ENCODE assay signal across 18 mouse cellular contexts in genomic region chr3:133406248-133406647, GRCm38 (mm10).
DNase-seq lines count a peak whose midpoint lies in the region; ATAC-seq and TF ChIP-seq lines count a peak whose summit lies in the region.
"Had no signal": no experiment of that assay in that cellular context is flagged by ENCODE, and none has a peak within 500 bp of the region (broad histone marks: within the 10 kb centered on the region; RNA-seq: fewer than 3 reads in every experiment).

No protein-coding gene starts in this region.

- in situ Hi-C loops in Patski (cut with MboI; ENCODE audit: low pct_unique_long_range_greater_than_20kb) = no loop called here

- no peaks in the 10 kb centered on the region for H3K27me3 ChIP-seq in kidney, adult 2 months (replicated peaks; ENCODE audit: control insufficient read depth, insufficient read depth, low read length)
- no peaks in the 10 kb centered on the region for H3K27me3 ChIP-seq in kidney, embryonic 14.5 days (ENCODE audit: control insufficient read depth, insufficient read depth, low read length)
- H3K27me3 ChIP-seq in Patski = no peaks in the 10 kb centered on the region
- no peaks in the 10 kb centered on the region for H3K27me3 ChIP-seq in forebrain, embryonic 11.5 days (ENCODE audit: control insufficient read depth, insufficient read depth, low read length)
- H3K27me3 ChIP-seq: embryonic facial prominence, embryonic 15.5 days; forebrain, embryonic 13.5 days had no signal

- POLR2A ChIA-PET in Patski (lab: Charles Lee) = no interaction called here

- no peaks in the 10 kb centered on the region for H3K36me3 ChIP-seq in kidney, adult 2 months (ENCODE audit: control insufficient read depth, insufficient read depth, low read length)
- H3K36me3 ChIP-seq in kidney, embryonic 14.5 days (ENCODE audit: control insufficient read depth, insufficient read depth, low read length) = no peaks in the 10 kb centered on the region
- H3K36me3 ChIP-seq in forebrain, embryonic 11.5 days (ENCODE audit: control insufficient read depth, insufficient read depth, low read length) = no peaks in the 10 kb centered on the region
- H3K36me3 ChIP-seq: embryonic facial prominence, embryonic 15.5 days had no signal

- no peak overlapping the region for H3K4me2 ChIP-seq in kidney, embryonic 14.5 days (replicated peaks; ENCODE audit: low read depth, low read length)
- no peak overlapping the region for H3K4me2 ChIP-seq in forebrain, embryonic 11.5 days (ENCODE audit: low read depth, low read length, severe bottlenecking)
- H3K4me2 ChIP-seq: embryonic facial prominence, embryonic 15.5 days; forebrain, embryonic 13.5 days had no signal

- peak; percentile 55; the same call in 1 of the 2 replicates for TF ChIP-seq CTCF in kidney, adult 2 months (conservative IDR thresholded peaks at IDR 0.05; ENCODE audit: insufficient read depth, insufficient read length, low read depth, low read length)
- TF ChIP-seq CTCF in Patski (IDR thresholded peaks at IDR 0.05) = peak; percentile 24

- DNase-seq in kidney, adult 2 months = peak; percentile 25
- peak; percentile 26 for DNase-seq in CD4-positive, CD25-positive, alpha-beta regulatory T cell, adult 2 months (ENCODE audit: low read depth, low spot score)
- no peak for DNase-seq in Patski (ENCODE audit: low read depth, low spot score)
- no peak for DNase-seq in forebrain, embryonic 11.5 days (ENCODE audit: low spot score)
- no peak for DNase-seq in frontal cortex, postnatal 14 days (ENCODE audit: low spot score in 2 of 2)
- DNase-seq: adrenal gland, postnatal 25 days; cerebellum, adult 8-10 months; heart, adult 18-20 months; kidney, postnatal 4 days; layer of hippocampus, postnatal 36 days; lung, postnatal 4 days; midbrain, embryonic 14.5 days; right cerebral cortex, postnatal 25 days had no signal

- H3K9me3 ChIP-seq in kidney, embryonic 14.5 days (ENCODE audit: control insufficient read depth, low read length) = no peaks in the 10 kb centered on the region
- no peaks in the 10 kb centered on the region for H3K9me3 ChIP-seq in forebrain, embryonic 11.5 days (ENCODE audit: control insufficient read depth, low read length)
- H3K9me3 ChIP-seq: embryonic facial prominence, embryonic 15.5 days; forebrain, embryonic 13.5 days had no signal

- 73% methylated on average over 5 of the region's 5 CpGs for WGBS in kidney, adult 2 months
- 88% methylated on average over 5 of the region's 5 CpGs for WGBS in kidney, embryonic 14.5 days
- 83% methylated on average over 5 of the region's 5 CpGs for WGBS in forebrain, embryonic 11.5 days

- H3K27ac ChIP-seq in kidney, adult 2 months (ENCODE audit: insufficient read depth, low read depth, low read length) = no peak overlapping the region
- no peak overlapping the region for H3K27ac ChIP-seq in kidney, embryonic 14.5 days (ENCODE audit: low read depth, low read length)
- no peak overlapping the region for H3K27ac ChIP-seq in forebrain, embryonic 11.5 days (ENCODE audit: low read depth, low read length)
- H3K27ac ChIP-seq: embryonic facial prominence, embryonic 15.5 days; forebrain, embryonic 13.5 days; hindbrain, postnatal 0 days had no signal

- no peak for TF ChIP-seq POLR2A in kidney, adult 2 months (IDR thresholded peaks at IDR 0.05; ENCODE audit: low read depth, low read length)

- CTCF ChIA-PET in Patski (lab: Charles Lee) = no interaction called here

- no peaks in the 10 kb centered on the region for H3K4me1 ChIP-seq in kidney, adult 2 months (ENCODE audit: control insufficient read depth, insufficient read depth, low read length)
- no peaks in the 10 kb centered on the region for H3K4me1 ChIP-seq in kidney, embryonic 14.5 days (ENCODE audit: control insufficient read depth, insufficient read depth, low read length)
- no peaks in the 10 kb centered on the region for H3K4me1 ChIP-seq in forebrain, embryonic 11.5 days (replicated peaks; ENCODE audit: control insufficient read depth, insufficient read depth, low read length)
- H3K4me1 ChIP-seq: embryonic facial prominence, embryonic 15.5 days; forebrain, embryonic 13.5 days had no signal

- no peak for ATAC-seq in kidney, embryonic 14.5 days (ENCODE audit: low FRiP score, low TSS enrichment)
- ATAC-seq in Patski = no peak
- ATAC-seq in megakaryocyte, adult 5-6 weeks (ENCODE audit: poor library complexity, severe bottlenecking) = peak; percentile 70
- ATAC-seq in forebrain, embryonic 11.5 days (replicated peaks; ENCODE audit: low FRiP score) = no peak
- ATAC-seq: forebrain, embryonic 13.5 days; hindbrain, postnatal 0 days had no signal

- H3K4me3 ChIP-seq in kidney, adult 2 months (ENCODE audit: insufficient read depth, low read depth, low read length) = no peak overlapping the region
- no peak overlapping the region for H3K4me3 ChIP-seq in kidney, embryonic 14.5 days (ENCODE audit: low read length)
- no peak overlapping the region for H3K4me3 ChIP-seq in forebrain, embryonic 11.5 days (ENCODE audit: low read depth, low read length)
- H3K4me3 ChIP-seq: embryonic facial prominence, embryonic 15.5 days; forebrain, embryonic 13.5 days had no signal

- H3K9ac ChIP-seq in kidney, embryonic 14.5 days (ENCODE audit: low read depth, low read length) = no peak overlapping the region
- no peak overlapping the region for H3K9ac ChIP-seq in forebrain, embryonic 11.5 days (ENCODE audit: low read length)
- H3K9ac ChIP-seq: embryonic facial prominence, embryonic 15.5 days; forebrain, embryonic 13.5 days had no signal

Comparison
In these comparisons a context has a peak if more than half of its experiments do, and no peak if none do; other contexts are left out.
1. DNase-seq: peak in kidney, adult 2 months (single experiment) and CD4-positive, CD25-positive, alpha-beta regulatory T cell, adult 2 months (single experiment); none in Patski (single experiment), forebrain, embryonic 11.5 days (single experiment) and frontal cortex, postnatal 14 days (0 of 2).